ENCODE assay signal across 12 mouse cellular contexts in genomic region chr7:84591347-84591746, GRCm38 (mm10). TPM values are rescaled to one million over a fixed set of nuclear protein-coding genes. Genes with fewer than 3 reads are reported as not detected.
"Had no signal": no experiment of that assay in that cellular context is flagged by ENCODE, and none has a peak within 500 bp of the region (broad histone marks: within the 10 kb centered on the region; RNA-seq: fewer than 3 reads in every experiment).

No protein-coding gene starts in this region.

- ATAC-seq: lung, postnatal 0 days had no signal

- H3K27me3 ChIP-seq: liver, embryonic 15.5 days; neural tube, embryonic 15.5 days had no signal

- H3K36me3 ChIP-seq: limb, embryonic 10.5 days; midbrain, embryonic 10.5 days; neural tube, embryonic 15.5 days had no signal

- DNase-seq: kidney, adult 9 months; kidney, postnatal 4 days; lung, adult 2 months; lung, postnatal 36 days; midbrain, embryonic 14.5 days; thymus, postnatal 4 days had no signal

RNA-seq across cellular contexts. Expression of gene Fah, which starts 15.2 kb away (rescaled TPM):
- total RNA-seq: megakaryocyte, adult 5-6 weeks had no signal
